Mouse (Mus musculus) left cerebral cortex, adult 2 months (tissue): ENCODE measurements around the gene Klf1. TPM values are rescaled to one million over a fixed set of nuclear protein-coding genes. Genes with fewer than 3 reads are reported as not detected.

Source experiments
- DNase-seq, 2 experiments: peaks; one replicate each; pipeline ENCODE4 v3.0.0; 2021 to 2022; ENCODE audit warnings: low spot score in 2 of 2, mixed read lengths in 1 of 2; ENCODE audit errors: extremely low spot score in 1 of 2
- H3K27ac ChIP-seq: fragments of 200-600 bp; 2 replicates; pipeline ENCODE4 v1.8.1; 2022
- H3K4me3 ChIP-seq: fragments of 200-600 bp; 2 replicates; pipeline ENCODE4 v1.8.1; 2022
- CTCF ChIP-seq: fragments of 200-600 bp; IDR thresholded peaks from 2 replicates; pipeline ENCODE4 v1.8.1; 2022; ENCODE audit warnings: antibody characterized with exemption, mild to moderate bottlenecking, moderate library complexity
- intact Hi-C: fragments of 180-260 bp; cut with DNase I; formaldehyde crosslinking; loops from one replicate; pipeline ENCODE4 v1.15.1; 2025
- microRNA-seq, 2 experiments: library from miRNA; unstranded; fragments of <30 nt; microRNA quantifications; one replicate each; pipeline ENCODE4 v1.2.0; 2021
- total RNA-seq, 2 experiments: library from RNA; stranded (reverse); gene quantifications; 2 replicates each; pipeline ENCODE4 v1.2.3; 2021

Klf1 gene
- total RNA-seq, 2 experiments from 2014 or later = 0.23 TPM; not detected in 1

- intact Hi-C loops = no loop called here
These were observed 36.1 kb downstream of the Klf1 start for GRCm38 (mm10) chr8:84937620-84938485.

GRCm38 (mm10) chr8:84943699-84944098, 42.0 kb downstream of the Klf1 start:
- no peak for DNase-seq
- no peak overlapping the region for H3K27ac ChIP-seq
- TF ChIP-seq CTCF = no peak
- intact Hi-C loops = no loop called here
- no peak overlapping the region for H3K4me3 ChIP-seq

More at GRCm38 (mm10) chr8:84937620-84938485, 36.1 kb downstream of the Klf1 start:
- Histone ChIP-seq H3K27ac (no peak overlapping the region), H3K4me3 (peak overlapping the region; percentile 89)
- no peak for TF ChIP-seq CTCF
- DNase-seq = no peak

GRCm38 (mm10) chr8:84944478-84945160, 42.9 kb downstream of the Klf1 start:
- intact Hi-C loops = no loop called here
- no peak for TF ChIP-seq CTCF
- H3K4me3 ChIP-seq = peak overlapping the region; percentile 35
- H3K27ac ChIP-seq = peak overlapping the region; percentile 8
- DNase-seq = peak; percentile 70 to 78

GRCm38 (mm10) chr8:84945235-84945632, 43.5 kb downstream of the Klf1 start:
- no peak for TF ChIP-seq CTCF
- intact Hi-C loops = no loop called here
- DNase-seq = peak; percentile 69 to 78
- Histone ChIP-seq H3K27ac (peak overlapping the region; percentile 83), H3K4me3 (peak overlapping the region; percentile 71)

- H3K27ac ChIP-seq = peak overlapping the region; percentile 83; the same call in 1 of the 2 replicates
- H3K4me3 ChIP-seq = peak overlapping the region; percentile 71
- TF ChIP-seq CTCF = peak; percentile 59
- DNase-seq = peak in 1 of 2 experiments; percentile 51
- intact Hi-C loops = no loop called here
These were observed 44.2 kb downstream of the Klf1 start for GRCm38 (mm10) chr8:84945633-84946527.

GRCm38 (mm10) chr8:84946528-84947240, 45.0 kb downstream of the Klf1 start, which contains the start of gene Rtbdn:
Rtbdn (plus strand) TSS chr8:84946991.
- TF ChIP-seq CTCF = peak; percentile 29
- no peak for DNase-seq
- intact Hi-C loops = no loop called here
- Histone ChIP-seq H3K27ac (peak within 1 kb of the TSS; percentile 83; the same call in 1 of the 2 replicates), H3K4me3 (peak within 1 kb of the TSS; percentile 71)

- no peak for TF ChIP-seq CTCF
- no peak overlapping the region for H3K4me3 ChIP-seq
- no peak for DNase-seq
- no peak overlapping the region for H3K27ac ChIP-seq
- intact Hi-C loops = no loop called here
These were observed 45.5 kb downstream of the Klf1 start for GRCm38 (mm10) chr8:84947241-84947545.

- H3K27ac ChIP-seq = no peak overlapping the region
- no peak for DNase-seq
- intact Hi-C loops = no loop called here
- no peak; the same call in 1 of the 2 replicates for TF ChIP-seq CTCF
- no peak overlapping the region for H3K4me3 ChIP-seq
These were observed 48.0 kb downstream of the Klf1 start for GRCm38 (mm10) chr8:84949753-84950152.

GRCm38 (mm10) chr8:84952612-84953255, 51.0 kb downstream of the Klf1 start:
- DNase-seq = no peak
- TF ChIP-seq CTCF = no peak
- intact Hi-C loops = no loop called here
- H3K27ac ChIP-seq = no peak overlapping the region
- H3K4me3 ChIP-seq = no peak overlapping the region

Small RNAs within 50 kb of the gene (microRNA-seq; reads per million reads assigned to microRNA genes)
- gene Gm24197 (1.2 to 2.9 reads per million in 2 experiments), gene Mir7069 (7.8 to 12.4 reads per million in 2 experiments)

Other genes starting within 250 kb of the Klf1 start
- gene Ier2, start 239.1 kb upstream of the Klf1 start, total RNA-seq = 10 to 100 TPM; 17.5 to 17.9 TPM
- 100 to 1,000 TPM; 108 to 115 TPM for gene Trmt1, start 215.6 kb upstream of the Klf1 start, total RNA-seq
- gene Nacc1, start 214.1 kb upstream of the Klf1 start, total RNA-seq = 10 to 100 TPM; 95.5 to 96.8 TPM
- 1 to 10 TPM; 1.6 to 2.6 TPM for gene Lyl1, start 200.5 kb upstream of the Klf1 start, total RNA-seq
- not detected for gene G430095P16Rik, start 178.9 kb upstream of the Klf1 start, total RNA-seq
- 100 to 1,000 TPM; 347 to 350 TPM for gene Nfix, start 101.6 kb upstream of the Klf1 start, total RNA-seq
- gene Dand5, start 79.1 kb upstream of the Klf1 start, total RNA-seq = 10 to 100 TPM in 1 of 2 experiments, 1 to 10 TPM in 1; 9.7 to 11.1 TPM
- gene Gadd45gip1, start 70.4 kb upstream of the Klf1 start, total RNA-seq = 10 to 100 TPM; 23.9 to 25.8 TPM
- 10 to 100 TPM; 77.7 to 77.8 TPM for gene Rad23a, start 61.3 kb upstream of the Klf1 start, total RNA-seq
- 100 to 1,000 TPM; 459 to 496 TPM for gene Calr, start 55.0 kb upstream of the Klf1 start, total RNA-seq
- gene Farsa, start 44.9 kb upstream of the Klf1 start, total RNA-seq = 10 to 100 TPM; 49.8 to 50.1 TPM
- 1 to 10 TPM; 7.8 to 8.0 TPM for gene Syce2, start 29.8 kb upstream of the Klf1 start, total RNA-seq
- 10 to 100 TPM; 35.6 to 44.1 TPM for gene Gcdh, start 8.0 kb upstream of the Klf1 start, total RNA-seq
- gene Dnase2a, start 6.6 kb downstream of the Klf1 start, total RNA-seq = 1 to 10 TPM; 4.3 to 5.1 TPM
- gene Mast1, start 35.4 kb downstream of the Klf1 start, total RNA-seq = 10 to 100 TPM; 89.4 to 95.7 TPM
- gene Rtbdn, start 45.1 kb downstream of the Klf1 start, total RNA-seq = 1 to 10 TPM; 1.1 to 1.2 TPM
- not detected for gene Gm49661, start 67.5 kb downstream of the Klf1 start, total RNA-seq
- gene Prdx2, start 67.7 kb downstream of the Klf1 start, total RNA-seq = 100 to 1,000 TPM; 319 to 333 TPM
- 10 to 100 TPM; 43.4 to 47.3 TPM for gene Rnaseh2a, start 67.8 kb downstream of the Klf1 start, total RNA-seq
- 100 to 1,000 TPM in 1 of 2 experiments, 10 to 100 TPM in 1; 99.5 to 145 TPM for gene Junb, start 76.8 kb downstream of the Klf1 start, total RNA-seq
- 10 to 100 TPM; 11.3 to 11.6 TPM for gene Hook2, start 88.7 kb downstream of the Klf1 start, total RNA-seq
- gene Best2, start 112.6 kb downstream of the Klf1 start, total RNA-seq = not detected
- gene Asna1, start 123.4 kb downstream of the Klf1 start, total RNA-seq = 100 to 1,000 TPM; 122 to 124 TPM
- gene Trir, start 124.9 kb downstream of the Klf1 start, total RNA-seq = 100 to 1,000 TPM; 124 to 132 TPM
- gene Tnpo2, start 135.0 kb downstream of the Klf1 start, total RNA-seq = 100 to 1,000 TPM; 146 to 163 TPM
- 10 to 100 TPM; 21.5 to 25.5 TPM for gene Fbxw9, start 158.1 kb downstream of the Klf1 start, total RNA-seq
- not detected for gene Gm5741, start 166.1 kb downstream of the Klf1 start, total RNA-seq
- gene Dhps, start 169.8 kb downstream of the Klf1 start, total RNA-seq = 10 to 100 TPM; 66.1 to 68.7 TPM
- gene Wdr83os, start 178.8 kb downstream of the Klf1 start, total RNA-seq = 10 to 100 TPM; 55.6 to 55.7 TPM
- 10 to 100 TPM; 25.5 to 27.8 TPM for gene Wdr83, start 179.4 kb downstream of the Klf1 start, total RNA-seq
- gene Man2b1, start 181.3 kb downstream of the Klf1 start, total RNA-seq = 10 to 100 TPM; 34.7 to 35.9 TPM
- gene Zfp791, start 221.2 kb downstream of the Klf1 start, total RNA-seq = 1 to 10 TPM; 7.0 to 7.9 TPM
- gene Cks1brt, start 250.0 kb downstream of the Klf1 start, total RNA-seq = not detected